Mouse (Mus musculus) adrenal gland, postnatal 0 days (tissue): Measurements from ENCODE around the gene Zfp652. TPM values are rescaled to one million over a fixed set of nuclear protein-coding genes. Genes with fewer than 3 reads are reported as not detected.

ENCODE experiments used
- polyA plus RNA-seq: library from polyadenylated mRNA; unstranded; fragments of >200 nt; fragmentation: Nextera tagmentation; extraction: Ambion mirVana; gene quantifications from 2 replicates; pipeline ENCODE4 v1.2.1, GENCODE M21; 2015

Gene Zfp652
- polyA plus RNA-seq = 9.1 and 12.8 TPM in 2 replicates

GRCm38 (mm10) chr11:95712563-95713224 lies at the start of gene Zfp652:
Zfp652 (plus strand) TSS chr11:95712673.

GRCm38 (mm10) chr11:95666529-95667149 lies 45.8 kb upstream of the Zfp652 start, which contains the start of gene Phb:
Phb (plus strand) TSS chr11:95666957.

GRCm38 (mm10) chr11:95723287-95723686 lies 10.8 kb downstream of the Zfp652 start, which contains the start of gene B130006D01Rik:
B130006D01Rik (plus strand) TSS chr11:95723587.

GRCm38 (mm10) chr11:95824071-95824876 lies 111.8 kb downstream of the Zfp652 start, which contains the start of gene Phospho1:
Phospho1 (plus strand) TSS chr11:95824499.

GRCm38 (mm10) chr11:95837059-95837458 lies 124.6 kb downstream of the Zfp652 start, which contains the start of gene Gngt2:
Gngt2 (plus strand) TSS chr11:95837216.

GRCm38 (mm10) chr11:95842074-95842681 lies 129.7 kb downstream of the Zfp652 start, which contains the start of gene Abi3:
Abi3 (minus strand) TSS chr11:95842476.

Other genes with a start within 250 kb of the Zfp652 start
- gene Nxph3, start 198.1 kb upstream of the Zfp652 start, polyA plus RNA-seq = 0.62 and 0.85 TPM in 2 replicates
- gene Ngfr, start 124.9 kb upstream of the Zfp652 start, polyA plus RNA-seq = 13.9 and 41.1 TPM in 2 replicates
- gene Phb, start 45.7 kb upstream of the Zfp652 start, polyA plus RNA-seq = 320 and 337 TPM in 2 replicates
- 0.20 and 0.76 TPM in 2 replicates for gene B130006D01Rik, start 10.9 kb downstream of the Zfp652 start, polyA plus RNA-seq
- 1.5 and 1.9 TPM in 2 replicates for gene Phospho1, start 111.8 kb downstream of the Zfp652 start, polyA plus RNA-seq
- gene Gngt2, start 124.5 kb downstream of the Zfp652 start, polyA plus RNA-seq = 34.9 and 44.0 TPM in 2 replicates
- 5.8 and 6.5 TPM in 2 replicates for gene Abi3, start 129.8 kb downstream of the Zfp652 start, polyA plus RNA-seq
- gene B4galnt2, start 202.2 kb downstream of the Zfp652 start, polyA plus RNA-seq = 0.08 TPM in 1 of 2 replicates, not detected in the other